Mouse (Mus musculus) granulocyte monocyte progenitor cell, adult 5-6 weeks (primary cell): ENCODE data around the gene Gtf2ird1. TPM values are rescaled to one million over a fixed set of nuclear protein-coding genes. Genes with fewer than 3 reads are reported as not detected.
"Not testable (repeated sequence)": the region's sequence is repeated elsewhere in the genome, so short reads cannot be mapped to it uniquely, and the experiment has no call there.

Experiments used
- ATAC-seq: replicated peaks from 2 replicates; pipeline ENCODE4 v1.8.0; 2016; ENCODE audit warnings: mild to moderate bottlenecking, moderate TSS enrichment, inconsistent platforms; ENCODE audit not compliant: poor library complexity, severe bottlenecking
- total RNA-seq, 2 experiments: library from RNA; stranded (forward) in 1 of 2; stranded (reverse) in 1 of 2; fragments of 200-712, 200-1000 nt in 1 of 2; fragments of >200 nt in 1 of 2; fragmentation: Nextera tagmentation in 1 of 2; gene quantifications; 2 replicates each; pipeline ENCODE4 v1.2.3; 2014 to 2017

The Gtf2ird1 gene
- total RNA-seq, 2 experiments from 2014 or later: 14.0 to 43.1 TPM

- not testable (repeated sequence) for ATAC-seq
Observed at GRCm38 (mm10) chr5:134355372-134355771, 101.1 kb downstream of the Gtf2ird1 start.

- ATAC-seq: no peak
Observed at GRCm38 (mm10) chr5:134353117-134353516, 103.4 kb downstream of the Gtf2ird1 start.

- peak; percentile 70 for ATAC-seq
Observed at GRCm38 (mm10) chr5:134352527-134353001, 104.0 kb downstream of the Gtf2ird1 start.

GRCm38 (mm10) chr5:134350660-134351059 lies 105.9 kb downstream of the Gtf2ird1 start:
- ATAC-seq: peak; percentile 85

- ATAC-seq: no peak
Observed at GRCm38 (mm10) chr5:134347066-134347465, 109.5 kb downstream of the Gtf2ird1 start.

GRCm38 (mm10) chr5:134345449-134345848 lies 111.1 kb downstream of the Gtf2ird1 start:
- ATAC-seq: peak; percentile 57

GRCm38 (mm10) chr5:134344076-134344475 lies 112.4 kb downstream of the Gtf2ird1 start:
- no peak for ATAC-seq

GRCm38 (mm10) chr5:134343530-134343929 lies 113.0 kb downstream of the Gtf2ird1 start:
- not testable (repeated sequence) for ATAC-seq

GRCm38 (mm10) chr5:134342503-134343205 lies 113.9 kb downstream of the Gtf2ird1 start:
- ATAC-seq: peak; percentile 77

GRCm38 (mm10) chr5:134341721-134342120 lies 114.8 kb downstream of the Gtf2ird1 start:
- no peak for ATAC-seq

- ATAC-seq: peak; percentile 52; the same call in 1 of the 2 replicates
Observed at GRCm38 (mm10) chr5:134341321-134341720, 115.2 kb downstream of the Gtf2ird1 start.

- no peak for ATAC-seq
Observed at GRCm38 (mm10) chr5:134340101-134340522, 116.4 kb downstream of the Gtf2ird1 start.

GRCm38 (mm10) chr5:134337012-134337411 lies 119.5 kb downstream of the Gtf2ird1 start:
- ATAC-seq: not testable (repeated sequence)

- ATAC-seq: no peak
Observed at GRCm38 (mm10) chr5:134332743-134333142, 123.8 kb downstream of the Gtf2ird1 start.

- no peak for ATAC-seq
Observed at GRCm38 (mm10) chr5:134330082-134330481, 126.4 kb downstream of the Gtf2ird1 start.

GRCm38 (mm10) chr5:134329311-134329710 lies 127.2 kb downstream of the Gtf2ird1 start:
- no peak for ATAC-seq

- no peak for ATAC-seq
Observed at GRCm38 (mm10) chr5:134328482-134329001, 128.0 kb downstream of the Gtf2ird1 start.

GRCm38 (mm10) chr5:134325856-134326566 lies 130.5 kb downstream of the Gtf2ird1 start:
- peak; percentile 25 for ATAC-seq

- no peak for ATAC-seq
Observed at GRCm38 (mm10) chr5:134323869-134324268, 132.6 kb downstream of the Gtf2ird1 start.

- ATAC-seq: peak; percentile 99
Observed at GRCm38 (mm10) chr5:134323311-134323710, 133.2 kb downstream of the Gtf2ird1 start.

GRCm38 (mm10) chr5:134322355-134322754 lies 134.2 kb downstream of the Gtf2ird1 start:
- no peak for ATAC-seq
